Mouse (Mus musculus) urinary bladder, postnatal 14 days (tissue): Measurements from ENCODE around the gene Opa3.

Experiments
- DNase-seq: peaks from one replicate; pipeline ENCODE4 v3.0.0; 2021; ENCODE audit warnings: low spot score

The Opa3 gene

GRCm38 (mm10) chr7:19246855-19247254, 18.7 kb downstream of the Opa3 start:
- no peak for DNase-seq

GRCm38 (mm10) chr7:19247511-19247910, 19.4 kb downstream of the Opa3 start:
- no peak for DNase-seq

- no peak for DNase-seq
Observed at GRCm38 (mm10) chr7:19252078-19252477, 23.9 kb downstream of the Opa3 start.

- no peak for DNase-seq
Observed at GRCm38 (mm10) chr7:19253437-19253836, 25.3 kb downstream of the Opa3 start.

- DNase-seq: no peak
Observed at GRCm38 (mm10) chr7:19255395-19255794, 27.3 kb downstream of the Opa3 start.

- no peak for DNase-seq
Observed at GRCm38 (mm10) chr7:19256567-19256966, 28.4 kb downstream of the Opa3 start.

- DNase-seq: peak; percentile 68
Observed at GRCm38 (mm10) chr7:19257390-19258022, 29.4 kb downstream of the Opa3 start.

- DNase-seq: no peak
Observed at GRCm38 (mm10) chr7:19258336-19258735, 30.2 kb downstream of the Opa3 start.

GRCm38 (mm10) chr7:19265147-19265546, 37.0 kb downstream of the Opa3 start:
- DNase-seq: no peak

GRCm38 (mm10) chr7:19265928-19266822, 38.0 kb downstream of the Opa3 start:
- DNase-seq: peak; percentile 47

- DNase-seq: no peak
Observed at GRCm38 (mm10) chr7:19267051-19267450, 38.9 kb downstream of the Opa3 start.

GRCm38 (mm10) chr7:19268993-19269681, 41.0 kb downstream of the Opa3 start:
- DNase-seq: no peak

- peak; percentile 70 for DNase-seq
Observed at GRCm38 (mm10) chr7:19269721-19270441, 41.7 kb downstream of the Opa3 start.

- no peak for DNase-seq
Observed at GRCm38 (mm10) chr7:19270509-19271237, 42.5 kb downstream of the Opa3 start.

- peak; percentile 89 for DNase-seq
Observed at GRCm38 (mm10) chr7:19271238-19272172, 43.4 kb downstream of the Opa3 start, which contains the start of gene Vasp. Vasp (minus strand) TSS chr7:19271817.

- peak; percentile 88 for DNase-seq
Observed at GRCm38 (mm10) chr7:19272173-19272764, 44.1 kb downstream of the Opa3 start.

- no peak for DNase-seq
Observed at GRCm38 (mm10) chr7:19276253-19276652, 48.1 kb downstream of the Opa3 start.

GRCm38 (mm10) chr7:19279052-19279451, 50.9 kb downstream of the Opa3 start:
- no peak for DNase-seq

GRCm38 (mm10) chr7:19279581-19280114, 51.5 kb downstream of the Opa3 start, which contains the start of gene Ppm1n:
Ppm1n (minus strand) TSS chr7:19280064.
- DNase-seq: no peak
